Mouse (Mus musculus) lung, adult 18-20 months (tissue): ENCODE measurements around the gene Rragd.
A peak's percentile ranks its signal among the peaks of the same experiment; 100 is the strongest.
"Not testable (repeated sequence)": the region's sequence is repeated elsewhere in the genome, so short reads cannot be mapped to it uniquely, and the experiment has no call there.

Experiments used
- DNase-seq, 2 experiments: peaks; one replicate each; pipeline ENCODE4 v3.0.0; 2022; ENCODE audit warnings: mixed read lengths in 2 of 2

The Rragd gene

GRCm38 (mm10) chr4:32985684-32986083 is 2.8 kb downstream of the Rragd start:
- no peak for DNase-seq

- DNase-seq: no peak
These were observed 4.2 kb downstream of the Rragd start for GRCm38 (mm10) chr4:32987006-32987405.

- no peak for DNase-seq
These were observed 6.5 kb downstream of the Rragd start for GRCm38 (mm10) chr4:32989346-32989745.

GRCm38 (mm10) chr4:32994168-32994567 is 11.3 kb downstream of the Rragd start:
- no peak for DNase-seq

- DNase-seq: no peak
These were observed 13.2 kb downstream of the Rragd start for GRCm38 (mm10) chr4:32996083-32996482.

GRCm38 (mm10) chr4:32997571-32997970 is 14.7 kb downstream of the Rragd start:
- DNase-seq: no peak

- DNase-seq: no peak
These were observed 16.2 kb downstream of the Rragd start for GRCm38 (mm10) chr4:32998996-32999395.

GRCm38 (mm10) chr4:33002081-33002480 is 19.2 kb downstream of the Rragd start:
- no peak for DNase-seq

- not testable (repeated sequence) for DNase-seq
These were observed 23.0 kb downstream of the Rragd start for GRCm38 (mm10) chr4:33005595-33006470.

GRCm38 (mm10) chr4:33006844-33007243 is 24.0 kb downstream of the Rragd start:
- DNase-seq: no peak

- no peak for DNase-seq
These were observed 24.8 kb downstream of the Rragd start for GRCm38 (mm10) chr4:33007443-33008217.

GRCm38 (mm10) chr4:33010078-33010477 is 27.2 kb downstream of the Rragd start:
- no peak for DNase-seq

- DNase-seq: no peak
These were observed 29.6 kb downstream of the Rragd start for GRCm38 (mm10) chr4:33012484-33012883.

GRCm38 (mm10) chr4:33018361-33018999 is 35.6 kb downstream of the Rragd start:
- DNase-seq: peak; percentile 76 to 81

GRCm38 (mm10) chr4:33024420-33024819 is 41.6 kb downstream of the Rragd start:
- no peak for DNase-seq

- DNase-seq: no peak
These were observed 46.3 kb downstream of the Rragd start for GRCm38 (mm10) chr4:33029104-33029503.

- peak in 1 of 2 experiments; percentile 9 for DNase-seq
These were observed 47.7 kb downstream of the Rragd start for GRCm38 (mm10) chr4:33030264-33031194.

- DNase-seq: peak; percentile 90 to 94
These were observed 48.5 kb downstream of the Rragd start, which contains the start of gene Ube2j1 for GRCm38 (mm10) chr4:33031195-33031960. Ube2j1 (plus strand) TSS chr4:33031416.

- no peak for DNase-seq
These were observed 49.2 kb downstream of the Rragd start for GRCm38 (mm10) chr4:33032045-33032444.

GRCm38 (mm10) chr4:33033515-33033914 is 50.7 kb downstream of the Rragd start:
- DNase-seq: no peak

GRCm38 (mm10) chr4:33039826-33040225 is 57.0 kb downstream of the Rragd start:
- no peak for DNase-seq
